Mouse (Mus musculus) right cerebral cortex, adult 2 months (tissue): ENCODE results near the gene 4930469K13Rik.
A peak's percentile ranks its signal among the peaks of the same experiment; 100 is the strongest.
"Not testable (repeated sequence)": the region's sequence is repeated elsewhere in the genome, so short reads cannot be mapped to it uniquely, and the experiment has no call there.

ENCODE experiments used
- DNase-seq, 2 experiments: peaks; one replicate each; pipeline ENCODE4 v3.0.0; 2021 to 2022; ENCODE audit warnings: low spot score in 2 of 2

4930469K13Rik gene

DNA sequence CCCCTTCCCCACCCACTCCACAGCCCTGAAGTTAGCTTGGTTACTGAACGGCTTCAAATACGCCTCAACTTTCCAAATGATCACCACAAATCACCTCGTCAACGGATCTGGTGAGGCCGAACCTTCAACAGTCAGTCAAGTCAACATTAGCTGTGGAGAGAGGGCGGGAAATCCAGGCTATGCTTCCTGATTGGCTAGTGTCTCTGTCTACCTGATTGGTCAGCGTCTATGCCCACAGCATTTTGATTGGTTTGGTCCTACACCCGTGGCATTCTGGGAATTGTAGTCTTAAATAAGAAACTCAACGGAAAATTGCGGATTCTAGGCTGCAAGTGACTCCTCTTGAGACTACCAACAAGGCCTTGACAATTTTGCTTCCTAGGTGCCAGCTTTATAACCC, at the start of gene 4930469K13Rik:
4930469K13Rik (minus strand) TSS at position 133 of the 400 bp plus-strand sequence.
- no peak for DNase-seq

DNA sequence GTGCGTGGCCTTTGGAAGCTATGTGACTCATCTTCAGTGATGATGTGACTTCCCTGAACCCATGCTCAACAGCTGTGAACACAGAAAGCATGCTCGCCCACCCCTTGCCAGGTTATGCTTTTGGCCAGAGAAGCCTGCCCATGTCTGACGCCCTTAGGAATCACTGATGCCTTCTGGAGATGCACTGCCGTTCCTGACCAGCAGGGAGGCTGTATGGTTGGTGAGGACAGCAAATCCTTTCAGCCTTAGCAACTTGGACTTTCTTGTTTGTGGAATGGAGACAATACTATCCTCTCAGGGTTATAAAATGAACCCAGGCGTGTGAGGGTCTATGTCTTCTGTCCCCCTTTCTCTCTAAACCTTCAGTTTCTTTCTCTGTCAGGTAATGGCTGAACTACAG, 48.6 kb upstream of the 4930469K13Rik start:
- no peak for DNase-seq

GRCm38 (mm10) chr11:34144421-34144820, 46.1 kb upstream of the 4930469K13Rik start:
- DNase-seq = no peak

DNA sequence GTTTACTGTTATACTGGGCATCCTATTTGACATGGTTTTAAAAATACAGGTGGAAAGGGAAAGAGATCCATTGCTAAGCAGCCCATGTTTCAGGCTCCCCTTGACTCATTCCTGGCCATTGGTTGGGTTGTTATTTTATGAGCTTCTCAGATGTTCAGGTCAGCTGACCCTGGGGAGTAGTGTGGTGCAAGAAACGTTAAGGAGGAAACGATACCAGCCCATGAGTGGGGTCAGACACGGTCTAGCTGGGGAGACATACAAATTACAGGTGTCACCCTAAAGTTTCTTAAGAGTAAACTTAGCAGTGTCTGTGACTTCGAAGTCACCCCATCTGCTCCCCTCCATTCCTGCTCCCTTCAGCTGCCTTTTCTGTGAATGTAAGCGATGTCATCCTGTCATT, 45.6 kb upstream of the 4930469K13Rik start:
- DNase-seq = no peak

- DNase-seq = no peak
Observed at GRCm38 (mm10) chr11:34139296-34139695, 40.9 kb upstream of the 4930469K13Rik start.

DNA sequence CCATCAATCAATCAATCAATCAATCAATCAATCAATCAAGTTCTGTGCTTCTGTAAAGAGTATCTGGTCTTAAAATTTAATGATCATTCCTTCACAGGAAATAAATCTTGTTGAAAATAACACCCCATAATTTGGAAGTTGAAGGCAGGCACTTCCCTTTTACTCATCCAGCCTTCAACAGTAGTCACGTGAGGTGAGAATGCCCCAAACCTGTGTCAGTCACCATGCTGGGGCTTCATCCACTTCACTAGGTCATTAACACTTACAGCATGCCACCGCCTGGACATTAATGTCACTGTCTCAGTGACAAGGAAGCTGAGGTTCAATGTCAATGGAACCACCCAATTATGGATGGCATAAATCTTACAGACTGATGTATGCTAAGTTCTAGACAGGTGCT, 30.1 kb upstream of the 4930469K13Rik start:
- DNase-seq = no peak

GRCm38 (mm10) chr11:34125727-34126126, 27.4 kb upstream of the 4930469K13Rik start:
- not testable (repeated sequence) for DNase-seq

GRCm38 (mm10) chr11:34124852-34125251, 26.5 kb upstream of the 4930469K13Rik start:
- DNase-seq = no peak

GRCm38 (mm10) chr11:34123147-34123546, 24.8 kb upstream of the 4930469K13Rik start:
- DNase-seq = peak; percentile 31 to 40

- DNase-seq = no peak
Observed at GRCm38 (mm10) chr11:34118319-34118718, 20.0 kb upstream of the 4930469K13Rik start.

GRCm38 (mm10) chr11:34117581-34117980, 19.2 kb upstream of the 4930469K13Rik start:
- no peak for DNase-seq

DNA sequence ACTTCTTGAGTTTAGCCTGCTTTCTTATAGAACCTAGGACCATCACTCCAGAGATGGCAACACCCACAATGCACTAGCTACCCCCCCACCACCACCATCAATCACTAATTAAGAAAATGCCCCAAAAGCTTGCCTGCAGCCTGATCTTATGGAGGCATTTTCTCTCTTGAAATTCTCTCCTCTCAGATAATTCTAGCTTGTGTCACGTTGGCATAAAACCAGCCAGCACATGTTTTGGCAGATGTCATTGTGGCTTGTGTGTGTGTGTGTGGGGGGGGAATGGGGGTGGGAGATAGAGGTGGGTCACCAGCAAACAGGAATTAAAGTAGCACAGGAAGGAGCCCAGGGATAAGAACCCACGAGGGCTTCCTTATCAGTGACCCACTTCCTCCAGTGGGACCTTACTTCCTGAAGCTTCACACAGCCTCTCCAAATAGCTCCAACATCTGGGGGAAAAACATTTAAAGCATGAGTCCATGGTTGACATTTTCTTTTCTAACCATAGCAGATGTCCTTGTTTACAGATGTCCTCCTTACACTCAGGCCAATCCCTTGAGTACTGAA, 18.3 kb upstream of the 4930469K13Rik start:
- DNase-seq = no peak

DNA sequence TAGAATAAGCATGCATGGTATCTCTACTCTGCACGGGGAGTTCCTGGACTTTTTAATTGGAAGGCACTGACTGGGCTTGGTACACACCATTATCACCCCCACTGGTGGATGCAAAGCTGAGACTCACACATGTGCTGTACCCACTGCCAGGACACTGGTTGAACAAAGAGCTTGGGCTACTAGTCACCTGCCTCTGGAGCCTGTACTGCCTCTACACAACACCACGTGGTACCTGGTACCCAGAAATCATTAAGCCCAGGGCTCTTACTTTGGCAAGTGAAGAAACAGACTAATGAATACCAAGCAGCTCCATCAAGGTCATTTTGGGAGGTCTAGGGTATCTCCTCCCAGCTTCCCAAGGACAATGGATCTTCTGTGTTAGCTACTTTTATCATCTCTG, 15.4 kb upstream of the 4930469K13Rik start:
- no peak for DNase-seq

DNA sequence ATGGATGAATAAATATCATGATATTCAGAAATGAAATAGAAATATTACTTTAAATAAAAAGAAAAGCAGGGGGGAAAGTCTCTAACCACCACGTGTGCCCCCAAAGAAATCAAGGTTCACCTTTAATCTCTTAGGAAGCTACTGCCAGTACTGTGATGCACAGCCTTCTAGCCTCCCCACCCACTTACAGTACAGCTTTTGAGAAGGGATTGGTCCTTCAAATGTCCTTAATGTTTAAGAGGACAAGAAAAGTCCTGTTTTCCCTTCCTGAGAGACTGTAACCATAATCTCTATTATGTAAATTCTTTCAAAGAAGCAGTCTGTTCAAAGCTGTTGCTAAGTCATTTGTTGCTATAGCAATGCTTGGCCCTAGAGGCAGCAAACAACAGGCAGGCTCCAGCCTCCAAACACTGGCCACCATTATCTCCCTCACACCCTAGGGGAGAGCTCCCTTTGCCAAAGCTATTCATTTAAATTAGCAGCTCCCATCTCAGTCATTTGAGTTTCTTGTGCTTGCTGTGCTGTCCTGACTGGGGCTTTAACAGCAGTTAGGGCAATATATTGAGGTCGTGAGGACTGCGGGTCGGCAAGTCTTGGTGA, 14.5 kb upstream of the 4930469K13Rik start:
- DNase-seq = peak; percentile 28 to 37

DNA sequence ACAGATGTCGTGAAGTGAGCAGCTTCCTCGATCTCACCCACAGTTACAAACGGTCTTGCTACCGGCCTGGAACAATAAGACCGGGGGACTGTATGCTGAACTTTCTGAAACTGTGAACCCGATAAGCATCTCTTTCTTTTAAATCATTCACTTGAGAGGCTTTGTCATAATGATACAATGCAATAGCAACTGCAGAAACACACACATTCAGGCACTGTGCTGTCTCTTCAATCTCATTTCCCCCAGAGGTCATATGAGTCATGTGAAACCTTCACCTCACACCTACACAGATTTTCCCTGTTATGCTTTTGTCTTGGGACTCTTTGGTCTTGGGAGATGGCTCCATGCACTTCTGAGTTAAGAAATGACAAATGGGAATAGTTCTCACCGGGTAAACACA, 13.6 kb upstream of the 4930469K13Rik start:
- no peak for DNase-seq

DNA sequence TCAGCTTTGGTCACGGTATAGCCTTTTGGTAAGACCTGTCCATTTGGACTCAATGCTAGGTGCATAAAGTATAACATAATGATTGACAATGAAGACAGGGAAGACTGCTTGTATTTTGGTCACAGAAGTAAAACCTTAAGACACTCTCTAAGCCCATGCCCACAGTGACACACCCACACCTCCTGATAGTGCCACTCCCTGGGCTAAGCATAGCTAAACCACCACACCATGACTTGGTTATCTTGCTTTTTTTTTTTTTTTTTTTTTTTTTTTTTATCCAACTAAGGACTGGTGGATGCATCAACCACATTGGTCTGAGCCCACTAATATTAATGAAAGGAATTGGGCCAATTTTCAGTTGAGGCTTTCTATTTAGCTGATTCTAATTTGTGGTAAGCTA, 10.9 kb upstream of the 4930469K13Rik start:
- no peak for DNase-seq

DNA sequence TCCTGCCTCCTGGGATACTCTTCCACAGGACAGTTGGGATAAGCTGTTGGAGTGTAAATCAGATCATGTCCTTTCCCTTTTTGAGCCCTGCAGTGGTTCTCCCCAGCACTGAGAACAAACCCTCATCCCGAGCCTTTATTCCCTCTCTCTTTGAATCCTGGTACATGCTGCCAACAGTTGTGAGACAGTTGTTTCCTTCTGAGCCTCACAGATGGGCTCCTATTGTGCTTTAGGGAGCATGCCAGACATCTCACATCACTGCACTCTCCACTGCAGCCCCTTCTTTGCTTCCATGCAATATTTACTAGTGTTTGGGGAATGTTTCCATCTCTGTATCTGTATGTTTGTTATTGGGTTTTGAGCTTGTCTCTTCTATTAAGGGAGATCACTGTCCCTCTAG, 6.6 kb upstream of the 4930469K13Rik start:
- DNase-seq = no peak

DNA sequence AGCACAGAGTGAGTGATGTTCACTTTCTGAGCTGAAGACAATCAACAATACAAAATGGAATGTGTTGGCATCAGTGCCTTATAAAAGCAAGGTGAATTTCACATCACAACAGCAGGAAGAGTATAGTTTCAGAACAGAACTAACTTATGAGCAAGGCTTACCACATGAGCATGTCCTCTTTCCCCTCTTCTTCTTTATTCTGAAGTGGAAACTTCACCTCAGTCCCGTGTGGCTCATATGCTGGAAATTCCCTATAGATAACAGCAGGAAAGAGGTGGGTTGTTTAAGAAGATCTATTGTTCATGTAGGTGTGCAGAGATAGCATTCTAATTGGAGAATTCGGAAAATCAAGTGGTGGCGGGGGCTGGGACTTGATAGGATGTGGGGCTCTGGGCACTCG, 3.5 kb upstream of the 4930469K13Rik start:
- DNase-seq = no peak

DNA sequence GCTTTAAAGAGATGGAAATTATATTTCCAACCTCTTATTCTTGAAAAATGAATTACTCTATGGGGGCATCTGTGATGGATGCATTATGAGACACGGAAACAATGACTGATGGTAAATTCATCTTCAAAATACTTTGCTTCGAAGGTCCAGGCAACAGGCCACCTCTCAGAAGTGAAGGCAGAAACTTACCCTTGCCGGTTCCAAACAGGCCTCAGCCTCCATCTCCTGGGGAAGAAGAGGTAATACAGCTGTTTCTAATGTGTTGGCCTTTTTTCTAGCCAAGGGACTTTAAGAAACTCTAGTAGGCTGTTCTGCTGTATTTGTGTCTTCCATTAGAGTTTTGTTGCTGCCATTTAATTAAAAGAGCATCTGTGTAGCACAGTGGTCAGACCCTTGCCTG, 11.3 kb downstream of the 4930469K13Rik start:
- no peak for DNase-seq

DNA sequence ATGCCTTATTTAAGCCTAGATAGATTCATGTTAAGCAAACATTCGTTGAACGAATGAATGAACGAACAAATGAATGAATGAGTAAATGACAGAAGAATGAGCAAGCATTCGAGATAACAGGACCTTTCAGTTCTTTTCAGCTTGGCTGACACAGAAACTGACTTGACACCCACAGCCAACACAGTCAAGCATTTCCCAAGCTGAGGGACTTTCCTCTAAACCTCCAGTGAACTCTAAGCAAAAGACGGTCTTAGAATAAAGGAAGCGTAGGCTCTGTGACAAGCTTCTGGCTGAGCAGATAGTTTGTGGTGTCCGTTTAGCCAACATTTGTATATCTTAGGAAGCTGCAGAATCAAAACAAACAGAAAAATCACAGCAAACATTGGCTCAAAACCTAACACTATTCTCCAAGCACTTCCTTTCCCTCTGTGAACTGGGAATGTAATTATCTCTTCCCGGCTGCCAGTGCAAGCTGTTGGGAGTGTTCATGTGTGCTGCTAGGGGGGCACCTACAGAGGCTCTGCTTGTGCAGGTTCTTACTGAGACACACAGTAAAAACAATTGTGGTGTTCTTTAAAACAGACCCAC, 12.1 kb downstream of the 4930469K13Rik start:
- DNase-seq = no peak

GRCm38 (mm10) chr11:34084639-34085038, 13.7 kb downstream of the 4930469K13Rik start:
- no peak for DNase-seq

DNA sequence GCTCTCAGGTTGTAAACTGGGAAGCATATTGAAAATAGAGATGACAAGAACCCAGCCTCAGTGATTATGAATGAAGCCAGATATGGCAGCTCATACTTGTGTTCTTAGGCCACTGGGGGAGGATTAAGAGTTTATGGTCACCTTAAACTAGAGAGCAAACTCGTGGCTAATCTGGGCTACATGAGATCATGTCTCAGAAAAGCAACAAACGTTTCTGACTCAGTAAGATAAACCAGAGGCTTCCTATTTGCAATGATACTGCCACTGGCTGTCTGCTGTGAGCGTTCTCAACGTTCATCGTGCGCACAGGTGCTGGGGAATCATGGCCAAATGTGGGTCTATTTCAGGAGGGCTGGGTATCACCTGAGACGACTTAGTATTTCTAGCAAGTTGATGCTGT, 14.6 kb downstream of the 4930469K13Rik start:
- no peak for DNase-seq
